Mouse (Mus musculus) erythroblast, embryonic 14.5 days (primary cell): ENCODE measurements around the gene Mtmr11.
"Not testable (repeated sequence)": the region's sequence is repeated elsewhere in the genome, so short reads cannot be mapped to it uniquely, and the experiment has no call there.

Source experiments
- GATA1 ChIP-seq: IDR thresholded peaks from 2 replicates; pipeline ENCODE4 v1.6.1; 2012; ENCODE audit warnings: low read length, inconsistent platforms, mixed read lengths
- TAL1 ChIP-seq: IDR thresholded peaks from 3 replicates; pipeline ENCODE4 v1.6.1; 2012; ENCODE audit warnings: low read length, inconsistent platforms, mixed read lengths

GRCm38 (mm10) chr3:96174042-96174441 is 12.2 kb downstream of the Mtmr11 start:
- TF ChIP-seq GATA1, TAL1: not testable (repeated sequence)
